Mouse (Mus musculus) hindbrain, embryonic 16.5 days (tissue): ENCODE measurements around the gene Larp6. TPM values are rescaled to one million over a fixed set of nuclear protein-coding genes. Genes with fewer than 3 reads are reported as not detected.

Experiments
- ATAC-seq: fragments of 200-750 bp; cut with Nextera tagmentation; 2 replicates; pipeline ENCODE4 v1.8.0; 2017; ENCODE audit warnings: moderate TSS enrichment, moderate library complexity
- H3K27ac ChIP-seq: fragments of 300-500 bp; sonication (generic); 2 replicates; pipeline ENCODE4 v1.5.1; 2014; ENCODE audit warnings: low read depth, mild to moderate bottlenecking, control low read depth, low read length, moderate library complexity
- H3K27me3 ChIP-seq: fragments of 300-500 bp; sonication (generic); replicated peaks from 2 replicates; pipeline ENCODE4 v1.6.1; 2014; ENCODE audit warnings: low read length; ENCODE audit not compliant: control insufficient read depth, insufficient read depth
- H3K36me3 ChIP-seq: fragments of 300-500 bp; sonication (generic); 2 replicates; pipeline ENCODE4 v1.6.1; 2014; ENCODE audit warnings: mild to moderate bottlenecking, low read length, moderate library complexity, mixed read lengths; ENCODE audit not compliant: control insufficient read depth, insufficient read depth
- H3K4me1 ChIP-seq: fragments of 300-500 bp; sonication (generic); 2 replicates; pipeline ENCODE4 v1.6.1; 2014; ENCODE audit warnings: low read depth, low read length; ENCODE audit not compliant: control insufficient read depth, insufficient read depth
- H3K4me2 ChIP-seq: fragments of 300-500 bp; sonication (generic); 2 replicates; pipeline ENCODE4 v1.6.1; 2014; ENCODE audit warnings: mild to moderate bottlenecking, low read length, control low read depth, moderate library complexity
- H3K4me3 ChIP-seq: fragments of 300-500 bp; sonication (generic); 2 replicates; pipeline ENCODE4 v1.5.1; 2014; ENCODE audit warnings: mild to moderate bottlenecking, low read length, control low read depth, moderate library complexity
- H3K9ac ChIP-seq: fragments of 300-500 bp; sonication (generic); 2 replicates; pipeline ENCODE4 v1.6.1; 2014; ENCODE audit warnings: low read depth, mild to moderate bottlenecking, control low read depth, low read length, moderate library complexity
- H3K9me3 ChIP-seq: fragments of 300-500 bp; sonication (generic); 2 replicates; pipeline ENCODE4 v1.6.1; 2014; ENCODE audit warnings: mild to moderate bottlenecking, low read length, moderate library complexity; ENCODE audit not compliant: control insufficient read depth
- WGBS: fragments of 180-500 bp; shearing (Covaris S2); extraction: QIAGEN DNeasy Blood & Tissue Kit; methylation state at CpG from one replicate; pipeline ENCODE4 v1.1.7; 2014; 5-methylcytosine and 5-hydroxymethylcytosine counted together
- polyA plus RNA-seq: library from polyadenylated mRNA; unstranded; fragments of >200 nt; fragmentation: Nextera tagmentation; extraction: Ambion mirVana; gene quantifications from 2 replicates; pipeline ENCODE4 v1.2.1, GENCODE M21; 2015

Larp6 gene
- polyA plus RNA-seq, 1 experiment from 2014 or later: 25.2 TPM

GRCm38 (mm10) chr9:60724968-60725367, 12.2 kb downstream of the Larp6 start:
- Histone ChIP-seq H3K27me3 (no peaks in the 10 kb centered on the region), H3K27ac (no peak overlapping the region), H3K36me3 (peaks cover 24% of the 10 kb centered on the region), H3K9ac (no peak overlapping the region), H3K4me2 (no peak overlapping the region), H3K4me1 (no peaks in the 10 kb centered on the region), H3K9me3 (no peaks in the 10 kb centered on the region; the same call in 1 of the 2 replicates), H3K4me3 (no peak overlapping the region)
- ATAC-seq: no peak
- WGBS: 92% methylated on average over 7 of the region's 7 CpGs

GRCm38 (mm10) chr9:60734321-60734720, 21.5 kb downstream of the Larp6 start:
- no peaks in the 10 kb centered on the region for H3K4me1 ChIP-seq
- no peak overlapping the region for H3K9ac ChIP-seq
- ATAC-seq: no peak
- no peak overlapping the region for H3K4me3 ChIP-seq
- H3K27me3 ChIP-seq: no peaks in the 10 kb centered on the region
- no peak overlapping the region for H3K4me2 ChIP-seq
- no peak overlapping the region for H3K27ac ChIP-seq
- H3K9me3 ChIP-seq: peaks cover 5% of the 10 kb centered on the region
- peaks cover 20% of the 10 kb centered on the region for H3K36me3 ChIP-seq
- 93% methylated on average over 2 of the region's 2 CpGs for WGBS

DNA sequence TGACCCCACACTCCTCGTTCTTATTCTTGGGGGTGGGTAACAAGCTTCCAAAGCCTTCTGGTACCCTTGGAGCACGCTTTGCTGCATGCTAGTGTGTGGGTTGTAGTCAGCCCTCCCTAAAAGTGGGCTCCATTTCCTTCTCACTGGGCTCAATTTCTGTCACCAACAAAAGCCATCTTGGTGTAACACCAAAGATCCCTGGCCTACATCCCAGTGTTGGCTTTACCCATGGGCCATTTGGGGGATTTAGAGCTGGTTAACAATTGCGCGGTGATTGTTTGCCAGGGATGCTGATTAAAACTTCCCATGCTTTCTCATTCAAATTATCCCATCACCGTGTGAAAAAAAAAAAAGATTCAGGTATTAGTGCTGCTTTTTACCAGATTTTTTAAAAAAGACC, 26.3 kb downstream of the Larp6 start:
- WGBS: 77% methylated on average over 5 of the region's 5 CpGs
- no peak overlapping the region for H3K4me3 ChIP-seq
- no peaks in the 10 kb centered on the region for H3K27me3 ChIP-seq
- no peak overlapping the region for H3K27ac ChIP-seq
- no peak overlapping the region for H3K4me2 ChIP-seq
- ATAC-seq: no peak
- H3K36me3 ChIP-seq: peaks cover 14% of the 10 kb centered on the region
- no peak overlapping the region for H3K9ac ChIP-seq
- no peaks in the 10 kb centered on the region for H3K4me1 ChIP-seq
- peaks cover 2% of the 10 kb centered on the region; the same call in 1 of the 2 replicates for H3K9me3 ChIP-seq

- Histone ChIP-seq H3K4me2 (no peak overlapping the region), H3K27ac (no peak overlapping the region), H3K4me1 (no peaks in the 10 kb centered on the region), H3K4me3 (no peak overlapping the region), H3K27me3 (no peaks in the 10 kb centered on the region), H3K9me3 (peaks cover 2% of the 10 kb centered on the region; the same call in 1 of the 2 replicates), H3K9ac (no peak overlapping the region), H3K36me3 (peaks cover 14% of the 10 kb centered on the region)
- no peak for ATAC-seq
- WGBS: 77% methylated on average over 10 of the region's 10 CpGs
Observed at GRCm38 (mm10) chr9:60741436-60741835, 28.6 kb downstream of the Larp6 start.

DNA sequence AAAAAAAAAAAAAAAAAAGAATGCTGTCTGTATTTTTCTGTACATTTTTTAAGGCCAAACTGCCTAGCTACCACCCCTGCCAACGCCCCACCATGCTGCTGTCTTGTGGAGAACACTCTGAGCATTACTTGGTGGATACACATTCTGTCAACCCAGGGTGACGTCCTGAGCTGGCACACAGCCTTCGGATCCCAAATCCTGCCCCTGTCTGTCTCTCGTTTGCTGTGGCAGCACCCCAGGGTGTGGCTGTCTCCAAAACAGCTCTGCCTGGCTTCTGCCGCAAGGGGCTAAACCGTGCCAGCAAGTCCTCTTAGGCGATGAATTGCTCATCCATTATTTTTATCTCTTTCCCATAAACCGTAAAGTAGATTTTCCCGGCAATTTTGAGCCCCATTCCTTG, 29.7 kb downstream of the Larp6 start:
- no peak overlapping the region for H3K4me3 ChIP-seq
- no peaks in the 10 kb centered on the region for H3K27me3 ChIP-seq
- H3K4me2 ChIP-seq: no peak overlapping the region
- H3K4me1 ChIP-seq: no peaks in the 10 kb centered on the region
- no peaks in the 10 kb centered on the region; the same call in 1 of the 2 replicates for H3K9me3 ChIP-seq
- 66% methylated on average over 9 of the region's 9 CpGs for WGBS
- no peak overlapping the region for H3K27ac ChIP-seq
- H3K9ac ChIP-seq: no peak overlapping the region
- no peak for ATAC-seq
- H3K36me3 ChIP-seq: peaks cover 7% of the 10 kb centered on the region

DNA sequence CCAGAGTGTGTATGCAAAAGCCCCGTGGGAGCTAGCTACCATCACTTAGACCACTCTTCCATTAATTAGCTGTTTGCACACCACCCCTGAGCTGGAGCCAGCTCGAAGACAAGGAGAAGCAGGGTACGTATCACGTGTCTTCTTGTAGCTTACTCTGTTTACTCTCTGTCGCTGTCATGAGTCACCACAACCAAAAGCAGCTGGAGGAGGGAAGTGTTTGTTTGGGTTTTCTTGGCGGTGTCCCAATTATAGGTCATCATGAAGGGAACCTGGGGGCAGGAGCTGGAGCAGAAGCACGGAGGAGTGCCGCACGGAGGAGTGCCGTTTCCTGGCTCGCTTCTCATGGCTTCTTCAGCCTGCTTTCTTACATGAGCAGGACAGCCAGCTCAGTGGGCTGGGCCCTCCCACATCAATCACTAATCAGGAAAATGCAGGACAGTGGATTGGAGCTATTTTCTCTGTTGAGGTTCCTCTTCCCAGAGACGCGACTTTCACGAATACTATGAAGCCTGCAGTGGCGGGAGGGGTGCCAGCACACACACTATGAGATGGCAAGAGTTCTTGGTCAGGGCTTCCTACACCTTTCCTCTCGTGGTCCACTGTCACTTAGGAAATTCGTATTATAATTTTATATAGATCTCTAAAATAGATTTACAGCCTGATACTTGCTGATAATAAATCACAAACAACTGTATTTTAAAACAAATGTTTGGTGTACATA, 30.6 kb downstream of the Larp6 start:
- Histone ChIP-seq H3K4me2 (peak overlapping the region; percentile 2; the same call in 1 of the 2 replicates), H3K36me3 (no peaks in the 10 kb centered on the region), H3K9ac (no peak overlapping the region), H3K4me1 (no peaks in the 10 kb centered on the region), H3K27ac (no peak overlapping the region), H3K9me3 (no peaks in the 10 kb centered on the region), H3K27me3 (no peaks in the 10 kb centered on the region), H3K4me3 (no peak overlapping the region)
- ATAC-seq: no peak
- 64% methylated on average over 17 of the region's 17 CpGs for WGBS

DNA sequence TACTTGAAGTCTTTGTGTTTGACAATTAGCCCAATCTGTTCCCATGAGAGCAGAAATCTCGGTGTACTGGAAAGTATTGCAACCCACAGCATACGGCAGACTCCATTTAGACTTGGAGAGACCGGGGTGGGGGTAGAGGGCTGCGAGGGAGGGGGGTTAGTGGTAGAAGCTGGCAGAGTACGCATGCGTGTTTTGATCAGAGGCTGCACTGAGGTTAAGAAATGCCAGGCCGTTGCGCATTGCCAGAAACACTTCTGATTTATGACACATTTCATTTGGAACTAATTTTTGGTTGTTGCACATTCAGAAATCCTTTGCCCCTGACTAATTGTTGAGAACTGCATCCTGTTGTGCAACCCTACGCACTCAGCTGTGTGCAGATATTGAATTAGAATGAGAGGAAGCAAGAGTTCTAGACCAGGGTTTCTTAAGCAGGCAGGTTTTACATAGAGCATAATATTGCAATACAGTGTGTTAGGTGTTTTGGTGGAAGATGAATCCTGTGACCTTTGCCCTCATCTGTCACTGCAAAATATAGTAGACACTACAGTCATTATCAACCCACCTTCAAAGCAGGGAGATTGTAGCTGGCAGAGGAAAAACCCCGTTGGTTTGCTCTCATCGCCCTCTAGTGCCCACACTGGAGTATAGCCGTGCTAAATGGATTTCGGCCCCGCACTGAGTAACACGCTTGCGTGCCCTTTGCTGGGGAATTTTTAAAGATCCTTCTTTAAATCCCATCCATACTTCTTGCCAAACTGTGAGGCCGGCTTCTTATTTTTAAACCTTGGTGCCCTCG, 31.6 kb downstream of the Larp6 start:
- no peak overlapping the region for H3K4me3 ChIP-seq
- WGBS: 45% methylated on average over 18 of the region's 18 CpGs
- no peak; the same call in 1 of the 2 replicates for ATAC-seq
- no peaks in the 10 kb centered on the region for H3K9me3 ChIP-seq
- H3K4me2 ChIP-seq: no peak overlapping the region
- H3K27ac ChIP-seq: no peak overlapping the region
- H3K27me3 ChIP-seq: no peaks in the 10 kb centered on the region
- no peaks in the 10 kb centered on the region for H3K4me1 ChIP-seq
- H3K36me3 ChIP-seq: no peaks in the 10 kb centered on the region
- no peak overlapping the region for H3K9ac ChIP-seq

DNA sequence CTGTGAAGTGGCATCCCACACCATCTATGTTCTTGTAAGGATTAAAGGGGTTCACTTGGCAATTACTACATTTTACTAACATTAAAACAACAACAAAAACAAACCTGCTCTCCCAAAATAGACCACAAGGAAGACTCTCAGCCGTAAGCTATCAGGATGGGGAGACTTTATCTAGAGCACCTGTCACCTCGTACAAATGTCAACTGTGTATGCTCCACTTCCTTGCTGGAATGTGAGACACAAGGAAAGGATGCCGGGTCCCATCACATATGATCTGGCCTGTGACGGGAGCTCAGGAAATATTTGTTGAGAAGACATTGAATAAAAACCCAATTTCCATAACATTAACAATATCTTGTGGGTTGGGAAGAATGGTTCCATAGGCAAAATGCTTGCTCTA, 32.2 kb downstream of the Larp6 start:
- H3K4me2 ChIP-seq: no peak overlapping the region
- ATAC-seq: no peak
- H3K36me3 ChIP-seq: no peaks in the 10 kb centered on the region
- no peaks in the 10 kb centered on the region for H3K27me3 ChIP-seq
- H3K9ac ChIP-seq: no peak overlapping the region
- WGBS: 69% methylated on average over 4 of the region's 4 CpGs
- no peaks in the 10 kb centered on the region for H3K9me3 ChIP-seq
- H3K27ac ChIP-seq: no peak overlapping the region
- no peaks in the 10 kb centered on the region for H3K4me1 ChIP-seq
- H3K4me3 ChIP-seq: no peak overlapping the region

- Histone ChIP-seq H3K4me3 (no peak overlapping the region), H3K27ac (no peak overlapping the region), H3K4me1 (no peaks in the 10 kb centered on the region), H3K4me2 (no peak overlapping the region), H3K9ac (no peak overlapping the region), H3K9me3 (no peaks in the 10 kb centered on the region), H3K27me3 (no peaks in the 10 kb centered on the region), H3K36me3 (no peaks in the 10 kb centered on the region)
- ATAC-seq: no peak
- WGBS: 58% methylated on average over 6 of the region's 6 CpGs
Observed at GRCm38 (mm10) chr9:60746561-60746960, 33.8 kb downstream of the Larp6 start.
